Mouse (Mus musculus) adrenal gland, adult 2 months (tissue): ENCODE measurements around the gene Arl1. TPM values are rescaled to one million over a fixed set of nuclear protein-coding genes. Genes with fewer than 3 reads are reported as not detected.
"Not testable (repeated sequence)": the region's sequence is repeated elsewhere in the genome, so short reads cannot be mapped to it uniquely, and the experiment has no call there.

Source experiments
- DNase-seq: peaks from one replicate; pipeline ENCODE4 v3.0.0; 2021
- polyA plus RNA-seq: library from polyadenylated mRNA; depleted of rRNA; stranded (reverse); fragments of >200 nt; gene quantifications from 2 replicates; pipeline ENCODE4 v1.2.3, GENCODE M21; 2012; rRNA removed
- total RNA-seq, 2 experiments: library from RNA; stranded (reverse); gene quantifications; 2 replicates each; pipeline ENCODE4 v1.2.3; 2021

Gene Arl1
- total and polyA plus RNA-seq, 3 experiments, result 28.1 to 103 (median 98.5) TPM

DNA sequence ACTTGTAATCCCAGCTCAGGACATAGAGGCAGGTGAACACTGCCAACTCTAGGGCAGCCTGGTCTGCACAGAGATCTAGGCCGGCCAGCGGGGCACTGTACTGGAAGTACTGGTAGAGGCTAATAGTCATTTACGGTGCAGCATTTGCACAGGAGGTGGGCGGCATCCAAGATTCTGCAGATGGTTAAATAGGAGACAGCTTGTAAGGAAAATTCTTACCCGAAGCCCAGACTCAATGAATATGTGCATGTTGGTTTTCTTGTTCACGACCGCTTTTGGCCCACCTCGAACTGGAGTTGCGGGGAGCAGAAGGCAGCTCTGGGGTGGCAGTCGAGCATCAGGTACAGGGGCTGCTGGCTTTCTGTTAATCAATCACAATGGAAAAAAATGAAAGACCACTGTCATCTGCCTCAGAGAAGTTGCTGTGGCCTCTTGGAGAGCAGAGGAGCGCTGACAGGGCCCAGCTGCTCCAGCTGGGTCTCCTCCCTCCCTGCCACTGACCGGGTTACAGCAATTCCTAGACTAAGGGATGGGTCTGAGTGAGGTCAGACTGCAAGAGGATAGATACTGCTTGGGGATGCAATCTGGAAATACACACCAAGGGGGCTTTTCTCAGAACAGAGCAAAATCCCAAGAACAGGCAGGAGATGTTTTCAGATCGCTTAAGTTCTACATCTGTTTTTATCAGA lies 31.0 kb downstream of the Arl1 start:
- no peak for DNase-seq

DNA sequence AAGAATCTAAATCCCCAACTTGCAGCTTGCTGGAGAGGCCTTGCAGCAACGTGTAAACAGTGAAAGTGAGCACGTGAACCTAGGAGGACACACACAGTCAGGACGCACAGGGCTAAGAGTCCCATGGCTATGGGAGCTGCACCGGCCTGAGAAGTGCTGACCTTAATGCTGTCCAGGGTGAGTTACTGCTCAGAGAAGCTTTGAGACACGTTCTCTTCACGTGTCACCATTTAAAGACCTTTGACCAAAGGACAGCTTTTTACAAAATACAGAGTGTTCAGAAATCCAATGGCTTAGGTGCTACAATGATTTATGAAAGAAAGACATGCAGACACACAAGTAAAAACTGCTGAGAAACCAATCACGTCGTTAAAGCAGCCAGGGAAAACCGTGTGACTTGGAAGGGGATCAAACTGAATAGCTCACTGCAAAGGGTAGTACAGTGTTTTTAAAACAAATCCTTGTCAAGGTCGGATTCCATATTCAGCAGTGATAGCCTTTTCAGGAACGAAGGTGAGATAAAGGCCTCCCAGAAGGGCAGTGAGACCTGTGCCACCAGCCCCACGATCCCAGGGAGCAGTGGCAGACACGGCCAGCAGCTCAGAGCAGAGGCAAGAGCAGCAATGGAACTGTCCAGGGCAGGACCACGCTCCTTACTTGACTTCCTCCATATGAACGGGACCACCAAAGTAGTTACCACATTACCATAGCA lies 34.9 kb downstream of the Arl1 start:
- DNase-seq, result no peak

DNA sequence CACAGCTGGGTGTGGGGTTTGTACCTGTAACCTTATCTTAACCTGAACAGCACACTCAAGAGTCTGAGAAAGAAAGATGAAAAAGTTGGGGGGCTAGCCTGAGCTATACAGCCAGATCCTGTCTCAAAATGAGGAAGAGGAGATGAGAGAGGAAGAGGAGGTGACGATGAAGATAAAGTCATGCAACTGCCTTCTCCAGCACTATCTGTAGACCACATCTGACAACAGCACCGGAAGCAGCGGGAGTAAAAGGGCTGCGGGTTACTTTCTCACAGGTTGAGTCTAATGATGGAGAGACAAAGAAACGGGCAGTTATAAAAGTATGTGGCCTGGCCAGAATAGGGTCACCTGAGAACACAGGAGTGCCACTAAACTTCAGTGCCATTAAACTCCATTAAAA lies 38.3 kb downstream of the Arl1 start:
- DNase-seq, result no peak

DNA sequence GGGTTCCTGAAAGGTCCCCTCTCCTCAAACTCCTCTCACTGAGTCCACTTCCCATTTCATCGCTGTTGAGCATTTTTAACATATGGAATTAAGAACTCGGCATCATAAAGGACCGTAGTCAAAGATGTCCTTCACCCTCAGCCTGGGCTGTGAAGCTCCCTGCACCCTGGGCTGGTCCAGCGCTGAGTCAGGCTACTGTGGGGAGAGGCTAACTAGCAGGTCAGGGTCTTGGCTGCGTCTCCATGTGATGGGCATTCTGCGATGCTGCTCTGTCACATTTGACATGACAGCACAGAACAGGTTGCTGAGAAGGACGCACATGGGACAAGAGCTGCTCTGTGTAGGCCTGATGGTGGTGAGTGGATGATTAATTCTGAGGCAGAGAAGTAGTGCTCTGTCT lies 39.0 kb downstream of the Arl1 start:
- no peak for DNase-seq

DNA sequence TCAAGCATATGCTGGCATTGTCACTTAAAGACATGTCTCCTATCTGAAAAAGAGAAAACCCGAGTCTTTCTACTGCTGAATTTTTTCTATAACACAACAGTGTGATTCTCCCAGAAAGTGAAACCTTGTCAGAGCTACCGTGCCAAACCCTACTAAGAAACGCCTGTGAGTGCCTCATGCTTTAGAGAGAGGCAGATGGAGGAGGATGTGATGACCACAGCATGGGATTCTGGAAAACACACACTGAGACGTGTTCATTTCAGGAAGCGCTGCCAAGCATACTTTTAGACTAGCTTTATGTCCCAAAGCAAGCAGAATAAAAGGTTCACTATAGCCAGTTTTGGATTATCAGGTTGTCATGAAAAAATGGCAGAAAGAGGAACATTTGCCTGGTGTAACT lies 42.3 kb downstream of the Arl1 start:
- not testable (repeated sequence) for DNase-seq

DNA sequence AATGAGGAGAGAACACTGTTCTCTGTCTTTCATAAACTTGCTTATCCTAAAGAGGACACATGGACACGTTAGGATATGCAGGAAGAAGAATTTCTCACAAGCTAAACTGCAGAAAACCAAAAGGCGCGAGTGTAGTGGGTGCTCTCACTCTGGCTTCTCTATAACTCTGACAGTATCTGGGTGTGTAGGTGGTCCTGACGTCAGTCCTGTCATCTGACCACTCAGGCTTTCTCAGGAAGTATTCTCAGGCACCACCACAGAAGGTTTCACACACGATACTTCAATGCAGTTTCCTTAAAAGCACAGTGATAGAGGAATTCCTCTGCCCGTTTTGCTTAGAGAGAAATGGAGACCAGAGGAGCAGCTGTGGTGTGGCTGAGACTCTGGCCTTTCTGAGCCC lies 45.5 kb downstream of the Arl1 start:
- DNase-seq, result no peak

DNA sequence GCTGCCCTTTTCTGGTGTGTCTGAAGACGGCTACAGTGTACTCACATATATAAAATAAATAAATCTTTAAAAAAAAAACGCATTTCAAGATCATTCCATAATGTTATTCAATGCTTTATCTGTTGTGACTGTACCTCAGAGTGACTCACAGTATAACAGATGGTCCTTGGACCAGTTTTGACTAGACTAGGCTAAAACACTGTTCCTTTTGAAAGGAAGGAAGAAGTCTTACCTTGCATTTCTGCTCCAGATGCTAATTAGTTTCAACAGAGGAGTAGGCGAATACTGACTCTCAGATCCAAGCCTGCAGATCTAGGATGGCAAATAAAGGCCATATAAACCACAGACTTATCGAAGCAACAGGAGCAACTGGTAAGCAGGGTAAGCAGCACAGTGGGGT lies 50.1 kb downstream of the Arl1 start:
- DNase-seq, result no peak

DNA sequence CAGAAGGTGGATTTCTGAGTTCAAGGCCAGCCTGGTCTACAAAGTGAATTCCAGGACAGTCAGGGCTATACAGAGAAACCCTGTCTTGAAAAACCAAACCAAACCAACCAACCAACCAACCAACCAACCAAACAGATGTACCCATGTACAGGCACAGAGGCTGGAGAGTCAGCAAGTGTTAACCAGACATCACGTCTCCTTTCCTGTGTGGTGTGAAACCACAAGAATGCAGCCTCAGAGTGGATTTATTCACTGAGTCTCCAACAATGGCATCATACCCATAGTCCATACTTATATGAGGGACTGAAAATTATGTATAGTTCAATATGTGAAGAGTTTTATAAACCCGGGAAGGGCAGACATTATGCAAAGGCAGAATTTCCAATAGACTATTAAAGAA lies 52.5 kb downstream of the Arl1 start:
- not testable (repeated sequence) for DNase-seq

DNA sequence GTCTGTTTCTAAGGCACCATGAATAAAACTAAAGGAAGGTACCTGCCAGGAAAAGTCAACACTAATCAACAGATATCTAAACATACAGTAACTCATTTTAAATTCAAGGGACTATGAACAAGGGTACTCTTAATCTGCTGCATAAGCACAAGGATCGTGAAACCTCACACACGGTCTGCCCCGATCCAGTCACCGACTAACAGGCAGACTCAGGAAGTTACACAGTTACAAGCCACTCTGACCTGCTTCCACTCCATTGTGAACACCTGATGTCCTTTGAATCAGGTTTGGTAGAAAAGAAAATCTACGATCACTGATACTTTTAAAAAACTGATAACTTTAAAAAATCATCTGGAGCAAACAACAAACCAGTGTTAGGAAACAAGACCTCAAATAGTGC lies 53.3 kb downstream of the Arl1 start:
- no peak for DNase-seq

DNA sequence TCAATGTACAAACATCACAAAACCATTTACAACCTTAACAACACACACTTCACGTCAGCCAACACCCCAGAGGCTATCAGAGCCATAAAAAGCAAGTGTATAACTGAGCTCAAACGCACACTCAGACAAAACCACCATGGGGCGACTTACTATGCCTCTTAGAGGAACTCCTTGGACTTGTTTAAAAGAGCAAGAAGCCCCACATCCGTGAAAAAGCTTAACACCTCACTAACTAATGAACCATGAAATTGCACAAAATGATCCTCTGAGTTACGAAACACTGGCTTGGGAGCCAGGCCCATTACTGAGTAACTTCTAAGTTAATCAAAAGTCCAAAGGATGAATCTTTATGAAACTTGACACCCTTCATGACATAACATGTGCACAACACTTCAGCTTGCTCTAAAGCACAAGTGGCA lies 53.9 kb downstream of the Arl1 start:
- DNase-seq, result no peak

DNA sequence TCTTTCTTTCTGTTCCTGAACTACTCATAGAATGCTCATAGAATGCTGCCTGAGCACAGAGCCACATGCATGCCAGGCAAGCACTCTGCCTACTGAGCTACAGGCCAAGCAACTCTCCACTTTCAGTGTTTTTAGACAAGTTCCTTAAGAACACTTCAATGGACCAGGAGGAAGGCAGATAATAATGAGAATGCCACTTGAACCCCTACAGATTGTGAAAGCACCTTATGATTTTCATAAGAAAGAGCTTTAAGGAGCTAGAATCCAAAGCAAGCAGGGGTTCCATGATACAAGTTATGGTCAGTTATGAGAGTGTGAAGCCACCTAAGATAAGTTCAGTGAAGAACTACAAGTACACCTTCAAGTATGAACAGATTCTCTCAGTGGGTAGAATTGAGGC lies 63.0 kb downstream of the Arl1 start:
- DNase-seq, result no peak

Other genes starting within 250 kb of the Arl1 start
- 100 to 1,000 TPM; 321 to 425 TPM for gene Chpt1, start 226.8 kb upstream of the Arl1 start, total RNA-seq
- gene Chpt1, start 226.8 kb upstream of the Arl1 start, polyA plus RNA-seq, result 254 and 337 TPM in 2 replicates
- gene Mybpc1, start 125.7 kb upstream of the Arl1 start, total RNA-seq, result 1 to 10 TPM in 1 of 2 experiments, under 1 TPM in 1; 0.12 to 1.1 TPM
- gene Mybpc1, start 125.7 kb upstream of the Arl1 start, polyA plus RNA-seq, result 0.15 and 0.40 TPM in 2 replicates
- under 1 TPM; 0.28 to 0.78 TPM for gene Spic, start 45.8 kb upstream of the Arl1 start, total RNA-seq
- gene Spic, start 45.8 kb upstream of the Arl1 start, polyA plus RNA-seq, result 0.09 and 0.21 TPM in 2 replicates
- 10 to 100 TPM; 18.5 to 26.3 TPM for gene Utp20, start 95.9 kb downstream of the Arl1 start, total RNA-seq
- gene Utp20, start 95.9 kb downstream of the Arl1 start, polyA plus RNA-seq, result 1.8 and 2.9 TPM in 2 replicates
- under 1 TPM in 1 of 2 experiments, not detected in 1; 0.07 TPM for gene Slc5a8, start 155.1 kb downstream of the Arl1 start, total RNA-seq
- gene Slc5a8, start 155.1 kb downstream of the Arl1 start, polyA plus RNA-seq, result 0.03 TPM in 1 of 2 replicates, not detected in the other